Mouse (Mus musculus): Measurements from ENCODE around the gene Colgalt1. TPM values are rescaled to one million over a fixed set of nuclear protein-coding genes. Genes with fewer than 3 reads are reported as not detected.
A peak's percentile ranks its signal among the peaks of the same experiment; 100 is the strongest.

Gene Colgalt1
- polyA plus RNA-seq, 1 experiment from 2014 or later, result 58.5 TPM

GRCm38 (mm10) chr8:71668220-71668975 lies 57.6 kb downstream of the Colgalt1 start:
- peaks cover 87% of the 10 kb centered on the region for H3K27me3 ChIP-seq (ENCODE audit: insufficient read depth, poor library complexity, severe bottlenecking)

GRCm38 (mm10) chr8:71670198-71670597 lies 59.4 kb downstream of the Colgalt1 start:
- DNase-seq (ENCODE audit: low spot score), result no peak
- peaks cover 82% of the 10 kb centered on the region for H3K27me3 ChIP-seq (ENCODE audit: insufficient read depth, poor library complexity, severe bottlenecking)
- H3K9me3 ChIP-seq, result no peaks in the 10 kb centered on the region
- H3K27ac ChIP-seq, result peak overlapping the region; percentile 77
- H3K4me1 ChIP-seq (replicated peaks), result peaks cover 65% of the 10 kb centered on the region
- peak overlapping the region; percentile 68 for H3K4me3 ChIP-seq
- WGBS, result 11% methylated on average over 12 of the region's 12 CpGs
- no peaks in the 10 kb centered on the region for H3K36me3 ChIP-seq

More at GRCm38 (mm10) chr8:71668220-71668975, 57.6 kb downstream of the Colgalt1 start:
- peaks cover 70% of the 10 kb centered on the region for H3K4me1 ChIP-seq (replicated peaks)
- no peaks in the 10 kb centered on the region for H3K36me3 ChIP-seq
- peak overlapping the region; percentile 68 for H3K27ac ChIP-seq
- no peak for DNase-seq (ENCODE audit: low spot score)
- peak overlapping the region; percentile 33 for H3K4me3 ChIP-seq
- H3K9me3 ChIP-seq, result no peaks in the 10 kb centered on the region
- WGBS, result 2% methylated on average over 21 of the region's 21 CpGs

GRCm38 (mm10) chr8:71670621-71671548 lies 60.1 kb downstream of the Colgalt1 start:
- DNase-seq (ENCODE audit: low spot score), result peak; percentile 83
- Histone ChIP-seq H3K27me3 (ENCODE audit: insufficient read depth, poor library complexity, severe bottlenecking) (peaks cover 88% of the 10 kb centered on the region), H3K36me3 (no peaks in the 10 kb centered on the region), H3K4me3 (peak overlapping the region; percentile 68), H3K27ac (peak overlapping the region; percentile 77), H3K9me3 (no peaks in the 10 kb centered on the region), H3K4me1 (replicated peaks) (peaks cover 61% of the 10 kb centered on the region)
- under 1% methylated on average over 64 of the region's 64 CpGs for WGBS

GRCm38 (mm10) chr8:71671549-71671965 lies 60.8 kb downstream of the Colgalt1 start, which contains the start of gene Unc13a:
Unc13a (minus strand) TSS chr8:71671757.
- WGBS, result under 1% methylated on average over 42 of the region's 42 CpGs
- Histone ChIP-seq H3K27me3 (ENCODE audit: insufficient read depth, poor library complexity, severe bottlenecking) (peaks cover 88% of the 10 kb centered on the region), H3K36me3 (no peaks in the 10 kb centered on the region), H3K27ac (peak within 1 kb of the TSS; percentile 77), H3K4me3 (peak within 1 kb of the TSS; percentile 68), H3K4me1 (replicated peaks) (peaks cover 61% of the 10 kb centered on the region), H3K9me3 (no peaks in the 10 kb centered on the region)
- peak; percentile 90 for DNase-seq (ENCODE audit: low spot score)

- Histone ChIP-seq H3K36me3 (no peaks in the 10 kb centered on the region), H3K27ac (peak overlapping the region; percentile 77), H3K27me3 (ENCODE audit: insufficient read depth, poor library complexity, severe bottlenecking) (peaks cover 88% of the 10 kb centered on the region), H3K9me3 (no peaks in the 10 kb centered on the region), H3K4me1 (replicated peaks) (peaks cover 54% of the 10 kb centered on the region), H3K4me3 (peak overlapping the region; percentile 68)
- 63% methylated on average over 6 of the region's 6 CpGs for WGBS
- no peak for DNase-seq (ENCODE audit: low spot score)
Observed at GRCm38 (mm10) chr8:71672168-71672735, 61.5 kb downstream of the Colgalt1 start.

GRCm38 (mm10) chr8:71674071-71674470 lies 63.3 kb downstream of the Colgalt1 start:
- no peaks in the 10 kb centered on the region for H3K36me3 ChIP-seq
- no peaks in the 10 kb centered on the region for H3K9me3 ChIP-seq
- no peak for DNase-seq (ENCODE audit: low spot score)
- H3K4me3 ChIP-seq, result no peak overlapping the region
- H3K27me3 ChIP-seq (ENCODE audit: insufficient read depth, poor library complexity, severe bottlenecking), result peaks cover 88% of the 10 kb centered on the region
- H3K4me1 ChIP-seq (replicated peaks), result peaks cover 38% of the 10 kb centered on the region
- no peak overlapping the region for H3K27ac ChIP-seq
- 74% methylated on average over 2 of the region's 2 CpGs for WGBS

Other genes with a start within 250 kb of the Colgalt1 start
- gene Use1, start 244.2 kb upstream of the Colgalt1 start, polyA plus RNA-seq (2016; fragmentation: Nextera tagmentation; extraction: Ambion mirVana), result 74.4 and 84.6 TPM in 2 replicates
- 7.5 and 8.1 TPM in 2 replicates for gene Ocel1, start 239.7 kb upstream of the Colgalt1 start, polyA plus RNA-seq (2016; fragmentation: Nextera tagmentation; extraction: Ambion mirVana)
- gene Nr2f6, start 229.0 kb upstream of the Colgalt1 start, polyA plus RNA-seq (2016; fragmentation: Nextera tagmentation; extraction: Ambion mirVana), result 125 and 139 TPM in 2 replicates
- 5.8 and 7.2 TPM in 2 replicates for gene Ushbp1, start 215.2 kb upstream of the Colgalt1 start, polyA plus RNA-seq (2016; fragmentation: Nextera tagmentation; extraction: Ambion mirVana)
- gene Babam1, start 214.1 kb upstream of the Colgalt1 start, polyA plus RNA-seq (2016; fragmentation: Nextera tagmentation; extraction: Ambion mirVana), result 112 and 121 TPM in 2 replicates
- gene Ankle1, start 205.0 kb upstream of the Colgalt1 start, polyA plus RNA-seq (2016; fragmentation: Nextera tagmentation; extraction: Ambion mirVana), result 35.2 and 56.1 TPM in 2 replicates
- 76.3 and 88.4 TPM in 2 replicates for gene Abhd8, start 147.3 kb upstream of the Colgalt1 start, polyA plus RNA-seq (2016; fragmentation: Nextera tagmentation; extraction: Ambion mirVana)
- gene Mrpl34, start 146.0 kb upstream of the Colgalt1 start, polyA plus RNA-seq (2016; fragmentation: Nextera tagmentation; extraction: Ambion mirVana), result 221 and 249 TPM in 2 replicates
- gene Dda1, start 141.8 kb upstream of the Colgalt1 start, polyA plus RNA-seq (2016; fragmentation: Nextera tagmentation; extraction: Ambion mirVana), result 147 and 169 TPM in 2 replicates
- 3.3 and 6.8 TPM in 2 replicates for gene Ano8, start 125.0 kb upstream of the Colgalt1 start, polyA plus RNA-seq (2016; fragmentation: Nextera tagmentation; extraction: Ambion mirVana)
- 18.2 and 22.5 TPM in 2 replicates for gene Gtpbp3, start 122.9 kb upstream of the Colgalt1 start, polyA plus RNA-seq (2016; fragmentation: Nextera tagmentation; extraction: Ambion mirVana)
- 50.2 and 52.7 TPM in 2 replicates for gene Plvap, start 99.2 kb upstream of the Colgalt1 start, polyA plus RNA-seq (2016; fragmentation: Nextera tagmentation; extraction: Ambion mirVana)
- 0.51 and 0.60 TPM in 2 replicates for gene Ccdc194, start 85.3 kb upstream of the Colgalt1 start, polyA plus RNA-seq (2016; fragmentation: Nextera tagmentation; extraction: Ambion mirVana)
- 8.9 and 9.6 TPM in 2 replicates for gene Bst2, start 73.5 kb upstream of the Colgalt1 start, polyA plus RNA-seq (2016; fragmentation: Nextera tagmentation; extraction: Ambion mirVana)
- 68.7 and 71.6 TPM in 2 replicates for gene Mvb12a, start 68.1 kb upstream of the Colgalt1 start, polyA plus RNA-seq (2016; fragmentation: Nextera tagmentation; extraction: Ambion mirVana)
- gene Tmem221, start 52.1 kb upstream of the Colgalt1 start, polyA plus RNA-seq (2016; fragmentation: Nextera tagmentation; extraction: Ambion mirVana), result 0.18 and 0.26 TPM in 2 replicates
- not detected in 2 replicates for gene Nxnl1, start 44.4 kb upstream of the Colgalt1 start, polyA plus RNA-seq (2016; fragmentation: Nextera tagmentation; extraction: Ambion mirVana)
- gene Slc27a1, start 42.1 kb upstream of the Colgalt1 start, polyA plus RNA-seq (2016; fragmentation: Nextera tagmentation; extraction: Ambion mirVana), result 24.1 and 28.9 TPM in 2 replicates
- 254 and 268 TPM in 2 replicates for gene Pgls, start 18.8 kb upstream of the Colgalt1 start, polyA plus RNA-seq (2016; fragmentation: Nextera tagmentation; extraction: Ambion mirVana)
- 5.0 and 5.3 TPM in 2 replicates for gene Fam129c, start 13.3 kb upstream of the Colgalt1 start, polyA plus RNA-seq (2016; fragmentation: Nextera tagmentation; extraction: Ambion mirVana)
- gene Unc13a, start 60.8 kb downstream of the Colgalt1 start, polyA plus RNA-seq (2016; fragmentation: Nextera tagmentation; extraction: Ambion mirVana), result 4.4 and 8.4 TPM in 2 replicates
- gene Jak3, start 65.3 kb downstream of the Colgalt1 start, polyA plus RNA-seq (2016; fragmentation: Nextera tagmentation; extraction: Ambion mirVana), result 3.2 and 3.6 TPM in 2 replicates
- gene Insl3, start 78.2 kb downstream of the Colgalt1 start, polyA plus RNA-seq (2016; fragmentation: Nextera tagmentation; extraction: Ambion mirVana), result 0.37 and 0.58 TPM in 2 replicates
- gene B3gnt3, start 90.8 kb downstream of the Colgalt1 start, polyA plus RNA-seq (2016; fragmentation: Nextera tagmentation; extraction: Ambion mirVana), result 0.64 and 1.0 TPM in 2 replicates
- gene Fcho1, start 114.7 kb downstream of the Colgalt1 start, polyA plus RNA-seq (2016; fragmentation: Nextera tagmentation; extraction: Ambion mirVana), result 16.7 and 26.9 TPM in 2 replicates

Data from hindbrain, embryonic 10.5 days (tissue).